Mouse (Mus musculus): Measurements from ENCODE around the gene Pnpla8. TPM values are rescaled to one million over a fixed set of nuclear protein-coding genes. Genes with fewer than 3 reads are reported as not detected.
A peak's percentile ranks its signal among the peaks of the same experiment; 100 is the strongest.

The Pnpla8 gene
- polyA plus RNA-seq, 2 experiments, result 29.6 to 63.8 TPM

DNA sequence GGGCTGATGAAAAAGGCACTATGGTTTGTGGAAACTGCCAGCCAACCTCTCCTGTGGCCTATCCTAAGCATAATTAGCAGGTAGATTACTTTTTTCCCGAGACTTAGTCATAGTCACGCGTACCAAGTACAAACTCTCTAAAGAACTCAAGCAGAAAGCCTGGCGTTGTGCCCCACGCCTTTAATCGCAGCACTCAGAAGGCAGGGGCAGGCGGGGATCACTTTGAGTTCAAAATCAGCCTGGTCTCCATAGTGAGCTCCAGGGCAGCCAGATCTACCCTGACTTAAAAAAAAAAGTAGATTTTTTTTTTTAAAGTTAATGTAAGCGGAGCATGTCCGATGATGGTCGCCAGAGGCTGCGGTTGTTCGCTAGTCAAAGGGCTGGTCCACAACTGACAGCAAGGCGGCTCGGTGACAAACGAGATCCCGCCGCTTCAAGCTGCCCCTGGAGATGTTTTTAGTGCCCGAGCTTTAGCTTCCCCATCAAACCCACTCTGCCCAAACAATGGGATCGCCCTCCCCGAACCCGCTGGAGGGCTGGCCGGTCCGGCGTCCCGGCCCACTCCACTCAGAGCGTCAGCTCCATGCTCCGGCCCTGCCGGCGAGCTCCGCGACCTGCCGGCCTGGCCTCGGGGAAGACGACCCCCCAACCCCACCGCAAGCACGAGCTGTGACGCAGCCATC lies 11.9 kb upstream of the Pnpla8 start:
- H3K9ac ChIP-seq (ENCODE audit: low read depth, low read length, severe bottlenecking), result peak overlapping the region; percentile 89
- H3K27ac ChIP-seq (replicated peaks; ENCODE audit: low read depth, low read length), result peak overlapping the region; percentile 82
- H3K27me3 ChIP-seq (ENCODE audit: control insufficient read depth, insufficient read depth, low read length), result no peaks in the 10 kb centered on the region
- peaks cover 3% of the 10 kb centered on the region; the same call in 1 of the 2 replicates for H3K36me3 ChIP-seq (ENCODE audit: control insufficient read depth, insufficient read depth, low read length)
- H3K9me3 ChIP-seq (ENCODE audit: control insufficient read depth, low read length), result no peaks in the 10 kb centered on the region
- peak overlapping the region; percentile 71 for H3K4me2 ChIP-seq (replicated peaks; ENCODE audit: low read depth, low read length, severe bottlenecking)
- ATAC-seq (ENCODE audit: low FRiP score, low read depth) (no peak), DNase-seq (ENCODE audit: low spot score) (peak; percentile 25)
- H3K4me1 ChIP-seq (ENCODE audit: control insufficient read depth, insufficient read depth, low read length), result peaks cover 4% of the 10 kb centered on the region
- TF ChIP-seq POLR2A (IDR thresholded peaks at IDR 0.05; ENCODE audit: borderline replicate concordance, extremely low read depth, insufficient read depth, insufficient read length), result no peak
- H3K4me3 ChIP-seq (replicated peaks; ENCODE audit: low read length), result peak overlapping the region; percentile 94
- under 1% methylated on average over 37 of the region's 37 CpGs for WGBS

DNA sequence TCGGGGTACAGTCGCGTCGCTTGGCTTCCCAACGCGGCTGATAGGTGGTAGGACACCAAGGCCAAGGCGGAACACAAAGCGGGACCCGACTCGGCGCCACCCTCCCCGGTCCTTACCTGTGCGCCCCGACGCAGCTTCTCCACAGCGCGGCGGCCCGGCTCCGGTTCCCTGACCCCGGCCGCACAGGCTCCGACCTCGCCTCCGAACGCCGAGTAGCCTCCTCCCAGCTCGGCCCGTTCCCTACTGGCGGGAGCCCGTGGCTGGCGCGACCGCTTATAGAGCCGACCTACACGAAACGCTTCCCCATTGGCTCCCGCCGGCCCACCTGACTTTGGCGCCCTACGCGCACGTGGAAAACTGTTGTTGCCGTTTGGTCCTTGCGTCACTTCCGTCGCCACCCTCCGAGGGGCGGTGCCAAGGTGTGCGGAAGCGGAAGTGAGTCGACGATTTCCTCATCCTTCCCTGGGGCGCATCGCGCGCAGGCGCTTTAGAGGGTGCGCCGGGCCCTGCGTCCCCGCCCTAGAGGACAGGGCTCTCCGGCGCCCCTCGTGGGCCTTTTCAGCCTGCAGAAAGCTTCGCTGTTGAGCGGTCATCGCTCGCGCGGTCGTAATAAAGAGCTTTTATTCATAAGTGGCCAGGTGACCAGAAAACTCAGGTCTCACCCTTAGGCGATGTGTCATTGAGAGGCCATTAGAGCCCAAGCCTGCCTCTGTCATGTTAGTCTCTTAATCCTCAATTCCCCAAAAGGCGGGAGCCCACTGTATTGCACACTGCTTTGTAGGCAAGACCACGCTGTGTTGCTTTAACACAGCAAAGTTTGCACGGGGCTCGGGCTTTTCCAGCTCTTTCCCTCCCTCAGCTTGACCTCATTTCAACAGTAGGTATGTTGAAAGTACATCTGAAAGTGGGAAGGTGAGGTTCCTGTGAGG lies 11.1 kb upstream of the Pnpla8 start, which contains the start of gene Dnajb9:
Gene Dnajb9 (minus strand): TSS at position 503 of the 929 bp plus-strand sequence.
- Histone ChIP-seq H3K27me3 (ENCODE audit: control insufficient read depth, insufficient read depth, low read length) (no peaks in the 10 kb centered on the region), H3K9ac (ENCODE audit: low read depth, low read length, severe bottlenecking) (peak within 1 kb of the TSS; percentile 89), H3K27ac (replicated peaks; ENCODE audit: low read depth, low read length) (peak within 1 kb of the TSS; percentile 82), H3K36me3 (ENCODE audit: control insufficient read depth, insufficient read depth, low read length) (peaks cover 3% of the 10 kb centered on the region; the same call in 1 of the 2 replicates), H3K4me2 (replicated peaks; ENCODE audit: low read depth, low read length, severe bottlenecking) (peak within 1 kb of the TSS; percentile 71), H3K4me3 (replicated peaks; ENCODE audit: low read length) (peak within 1 kb of the TSS; percentile 94), H3K9me3 (ENCODE audit: control insufficient read depth, low read length) (no peaks in the 10 kb centered on the region), H3K4me1 (ENCODE audit: control insufficient read depth, insufficient read depth, low read length) (peaks cover 4% of the 10 kb centered on the region)
- ATAC-seq (ENCODE audit: low FRiP score, low read depth) (peak; percentile 98), DNase-seq (ENCODE audit: low spot score) (peak; percentile 99)
- WGBS, result under 1% methylated on average over 74 of the region's 77 CpGs
- peak; percentile 96 for TF ChIP-seq POLR2A (IDR thresholded peaks at IDR 0.05; ENCODE audit: borderline replicate concordance, extremely low read depth, insufficient read depth, insufficient read length)

DNA sequence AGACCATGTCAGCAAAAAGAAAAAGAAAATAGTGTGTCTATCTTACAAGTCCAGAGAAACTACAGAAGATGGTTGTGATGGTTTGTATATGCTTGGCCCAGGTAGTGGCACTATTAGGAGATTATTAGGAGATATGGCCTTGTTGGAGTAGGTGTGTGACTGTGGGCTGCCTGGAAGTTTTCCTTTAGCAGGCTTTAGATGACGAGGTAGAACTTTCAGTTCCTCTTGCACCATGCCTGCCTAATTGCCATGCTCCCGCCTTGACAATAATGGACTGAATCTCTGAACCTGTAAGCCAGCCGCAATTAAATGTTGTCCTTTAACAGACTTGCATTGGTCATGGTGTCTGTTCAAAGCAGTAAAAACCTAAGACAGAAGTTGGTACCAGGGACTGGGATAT lies 9.6 kb upstream of the Pnpla8 start:
- no peak overlapping the region for H3K4me3 ChIP-seq (replicated peaks; ENCODE audit: low read length)
- no peak overlapping the region for H3K4me2 ChIP-seq (replicated peaks; ENCODE audit: low read depth, low read length, severe bottlenecking)
- no peak for DNase-seq (ENCODE audit: low spot score)
- H3K36me3 ChIP-seq (ENCODE audit: control insufficient read depth, insufficient read depth, low read length), result no peaks in the 10 kb centered on the region
- H3K27ac ChIP-seq (replicated peaks; ENCODE audit: low read depth, low read length), result no peak overlapping the region
- no peak for TF ChIP-seq POLR2A (IDR thresholded peaks at IDR 0.05; ENCODE audit: borderline replicate concordance, extremely low read depth, insufficient read depth, insufficient read length)
- no peaks in the 10 kb centered on the region for H3K9me3 ChIP-seq (ENCODE audit: control insufficient read depth, low read length)
- peaks cover 4% of the 10 kb centered on the region for H3K4me1 ChIP-seq (ENCODE audit: control insufficient read depth, insufficient read depth, low read length)
- WGBS, result 100% methylated on average over 3 of the region's 3 CpGs
- H3K9ac ChIP-seq (ENCODE audit: low read depth, low read length, severe bottlenecking), result no peak overlapping the region
- H3K27me3 ChIP-seq (ENCODE audit: control insufficient read depth, insufficient read depth, low read length), result no peaks in the 10 kb centered on the region
- no peak for ATAC-seq (ENCODE audit: low FRiP score, low read depth)

DNA sequence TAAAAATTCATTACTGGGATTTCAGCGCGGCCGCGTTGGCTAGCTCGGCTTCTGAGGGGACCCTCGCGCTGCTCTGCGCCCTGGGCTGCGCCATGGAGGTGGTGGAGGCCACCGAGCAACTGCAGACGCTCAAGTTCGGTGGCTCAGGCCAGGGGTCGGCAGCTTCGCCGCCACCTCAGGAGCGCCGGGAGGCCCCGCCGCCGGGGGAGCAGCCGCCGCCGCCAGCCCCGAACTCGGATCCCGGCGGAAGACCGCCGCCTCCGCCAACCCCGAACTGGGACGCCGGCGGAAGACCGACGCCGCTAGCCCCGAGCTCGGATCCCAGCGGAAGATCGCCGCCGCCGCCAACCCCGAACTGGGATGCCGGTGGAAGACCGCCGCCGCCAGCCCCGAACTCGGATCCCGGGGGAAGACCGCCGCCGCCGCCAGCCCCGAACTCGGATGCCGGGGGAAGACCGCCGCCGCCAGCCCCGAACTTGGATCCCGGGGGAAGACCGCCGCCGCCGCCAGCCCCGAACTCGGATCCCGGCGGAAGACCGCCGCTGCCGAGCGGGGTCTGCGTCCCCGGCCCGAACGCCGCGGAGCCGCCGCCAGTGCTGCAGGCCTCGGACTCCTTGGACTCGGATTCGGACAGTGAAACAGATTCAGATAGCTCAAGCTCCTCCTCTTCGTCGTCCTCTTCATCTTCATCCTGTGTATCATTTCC lies 634 bp downstream of the Pnpla8 start:
- peak overlapping the region; percentile 58 for H3K4me3 ChIP-seq (replicated peaks; ENCODE audit: low read length)
- no peaks in the 10 kb centered on the region for H3K4me1 ChIP-seq (ENCODE audit: control insufficient read depth, insufficient read depth, low read length)
- TF ChIP-seq POLR2A (IDR thresholded peaks at IDR 0.05; ENCODE audit: borderline replicate concordance, extremely low read depth, insufficient read depth, insufficient read length), result no peak
- no peak for DNase-seq (ENCODE audit: low spot score)
- H3K9ac ChIP-seq (ENCODE audit: low read depth, low read length, severe bottlenecking), result peak overlapping the region; percentile 64
- ATAC-seq (ENCODE audit: low FRiP score, low read depth), result no peak
- no peak overlapping the region for H3K27ac ChIP-seq (replicated peaks; ENCODE audit: low read depth, low read length)
- WGBS, result 4% methylated on average over 68 of the region's 89 CpGs
- no peaks in the 10 kb centered on the region for H3K36me3 ChIP-seq (ENCODE audit: control insufficient read depth, insufficient read depth, low read length)
- no peaks in the 10 kb centered on the region for H3K9me3 ChIP-seq (ENCODE audit: control insufficient read depth, low read length)
- peak overlapping the region; percentile 83 for H3K4me2 ChIP-seq (replicated peaks; ENCODE audit: low read depth, low read length, severe bottlenecking)
- H3K27me3 ChIP-seq (ENCODE audit: control insufficient read depth, insufficient read depth, low read length), result peaks cover 6% of the 10 kb centered on the region; the same call in 1 of the 2 replicates

DNA sequence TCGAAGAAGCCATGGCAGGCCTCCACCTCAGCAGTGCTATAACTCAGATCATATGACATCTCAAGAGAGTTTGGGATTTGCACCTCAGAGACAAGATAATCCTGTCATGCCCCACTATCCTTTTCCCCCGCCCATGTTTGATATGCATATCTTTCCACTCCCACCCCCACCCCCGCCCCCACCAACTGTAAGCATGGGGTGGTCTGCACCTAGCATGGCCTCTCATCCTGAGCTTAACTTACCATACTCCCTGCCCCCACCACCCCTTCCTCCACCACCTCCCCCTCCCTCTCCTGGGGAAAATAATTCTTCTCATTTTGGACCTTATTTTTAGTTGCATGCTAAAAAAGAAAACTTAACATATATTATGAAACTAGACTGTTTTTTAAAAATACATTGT lies 1.9 kb downstream of the Pnpla8 start:
- H3K4me2 ChIP-seq (replicated peaks; ENCODE audit: low read depth, low read length, severe bottlenecking), result no peak overlapping the region
- DNase-seq (ENCODE audit: low spot score) (no peak), ATAC-seq (ENCODE audit: low FRiP score, low read depth) (no peak)
- no peak overlapping the region for H3K4me3 ChIP-seq (replicated peaks; ENCODE audit: low read length)
- no peaks in the 10 kb centered on the region for H3K4me1 ChIP-seq (ENCODE audit: control insufficient read depth, insufficient read depth, low read length)
- H3K9ac ChIP-seq (ENCODE audit: low read depth, low read length, severe bottlenecking), result no peak overlapping the region
- peaks cover 6% of the 10 kb centered on the region; the same call in 1 of the 2 replicates for H3K27me3 ChIP-seq (ENCODE audit: control insufficient read depth, insufficient read depth, low read length)
- H3K36me3 ChIP-seq (ENCODE audit: control insufficient read depth, insufficient read depth, low read length), result no peaks in the 10 kb centered on the region
- H3K27ac ChIP-seq (replicated peaks; ENCODE audit: low read depth, low read length), result no peak overlapping the region
- no peaks in the 10 kb centered on the region for H3K9me3 ChIP-seq (ENCODE audit: control insufficient read depth, low read length)
- TF ChIP-seq POLR2A (IDR thresholded peaks at IDR 0.05; ENCODE audit: borderline replicate concordance, extremely low read depth, insufficient read depth, insufficient read length), result no peak
- WGBS, result 67% methylated on average over 3 of the region's 3 CpGs
